In the genomic region with DNA sequence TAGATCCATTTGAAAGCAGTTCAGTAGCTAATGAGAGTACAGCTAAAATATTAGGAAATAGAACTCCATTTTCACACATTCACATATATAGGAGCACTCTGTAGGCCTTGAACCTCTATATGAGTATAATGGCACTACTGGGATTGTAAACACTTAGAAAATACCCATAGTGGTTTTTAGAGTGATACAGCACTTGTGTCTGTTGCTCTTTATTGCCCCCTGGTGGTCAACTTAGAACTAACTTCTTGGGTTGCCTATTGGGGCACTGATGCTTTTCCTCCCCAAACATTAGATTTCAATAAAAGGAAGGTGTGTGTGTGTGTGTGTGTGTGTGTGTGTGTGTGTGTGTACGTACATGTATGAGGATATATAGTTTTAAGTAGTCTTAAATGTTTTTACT, we compare ENCODE assay signal across 9 mouse cellular contexts.
A peak's percentile ranks its signal among the peaks of the same experiment; 100 is the strongest.
DNase-seq lines count a peak whose midpoint lies in the region; ATAC-seq lines count a peak whose summit lies in the region.
"Had no signal": no experiment of that assay in that cellular context is flagged by ENCODE, and none has a peak within 500 bp of the region (broad histone marks: within the 10 kb centered on the region; RNA-seq: fewer than 3 reads in every experiment).

No protein-coding gene starts in this region.

- no peaks in the 10 kb centered on the region for H3K4me1 ChIP-seq in limb, embryonic 11.5 days (ENCODE audit: control insufficient read depth, insufficient read depth, low read length)
- H3K4me1 ChIP-seq in limb, embryonic 10.5 days: no peaks in the 10 kb centered on the region
- no peaks in the 10 kb centered on the region for H3K4me1 ChIP-seq in midbrain, embryonic 13.5 days (replicated peaks)
- H3K4me1 ChIP-seq: embryonic facial prominence, embryonic 15.5 days had no signal

- WGBS in limb, embryonic 11.5 days: 30% methylated on average over 1 of the region's 1 CpGs
- 27% methylated on average over 1 of the region's 1 CpGs for WGBS in limb, embryonic 10.5 days
- WGBS in midbrain, embryonic 13.5 days: 41% methylated on average over 1 of the region's 1 CpGs

- no peak overlapping the region for H3K27ac ChIP-seq in limb, embryonic 11.5 days (replicated peaks; ENCODE audit: low read depth, low read length)
- H3K27ac ChIP-seq in limb, embryonic 10.5 days: no peak overlapping the region
- no peak overlapping the region for H3K27ac ChIP-seq in midbrain, embryonic 13.5 days
- H3K27ac ChIP-seq: embryonic facial prominence, embryonic 15.5 days had no signal

- no peaks in the 10 kb centered on the region for H3K36me3 ChIP-seq in limb, embryonic 11.5 days (ENCODE audit: control insufficient read depth, insufficient read depth, low read length)
- H3K36me3 ChIP-seq in limb, embryonic 10.5 days: no peaks in the 10 kb centered on the region
- no peaks in the 10 kb centered on the region for H3K36me3 ChIP-seq in midbrain, embryonic 13.5 days
- H3K36me3 ChIP-seq: embryonic facial prominence, embryonic 15.5 days had no signal

- intact Hi-C loops in heart, postnatal 14 days (cut with DNase I): loop anchor here (1.0 kb wide), 1 partner anchor 285 kb away; no protein-coding TSS in a partner anchor

- H3K9ac ChIP-seq in limb, embryonic 11.5 days (ENCODE audit: low read length): no peak overlapping the region
- no peak overlapping the region for H3K9ac ChIP-seq in midbrain, embryonic 13.5 days (replicated peaks)
- H3K9ac ChIP-seq: embryonic facial prominence, embryonic 15.5 days had no signal

- H3K9me3 ChIP-seq in limb, embryonic 11.5 days (ENCODE audit: control insufficient read depth, low read length): no peaks in the 10 kb centered on the region
- H3K9me3 ChIP-seq in limb, embryonic 10.5 days (replicated peaks): no peaks in the 10 kb centered on the region
- H3K9me3 ChIP-seq in midbrain, embryonic 13.5 days: no peaks in the 10 kb centered on the region
- H3K9me3 ChIP-seq: embryonic facial prominence, embryonic 15.5 days had no signal

- peak; percentile 51 for DNase-seq in limb, embryonic 11.5 days (ENCODE audit: low spot score)
- DNase-seq in limb, embryonic 10.5 days (ENCODE audit: low spot score): no peak
- DNase-seq in T-cell, adult 2 months (ENCODE audit: low spot score): peak; percentile 49
- peak; percentile 33 to 71 for DNase-seq in cerebellum, postnatal 36 days
- peak; percentile 58 to 82 for DNase-seq in heart, postnatal 14 days
- peak; percentile 64 to 67 for DNase-seq in layer of hippocampus, postnatal 10 days (ENCODE audit: low spot score in 2 of 2)
- peak; percentile 34 to 81 for DNase-seq in thymus, postnatal 10 days (ENCODE audit: low spot score in 2 of 2)

- no peaks in the 10 kb centered on the region for H3K27me3 ChIP-seq in limb, embryonic 11.5 days (ENCODE audit: control insufficient read depth, insufficient read depth, low read length)
- H3K27me3 ChIP-seq in limb, embryonic 10.5 days (ENCODE audit: low read depth, poor library complexity, severe bottlenecking): no peaks in the 10 kb centered on the region
- H3K27me3 ChIP-seq in midbrain, embryonic 13.5 days: no peaks in the 10 kb centered on the region
- H3K27me3 ChIP-seq: embryonic facial prominence, embryonic 15.5 days had no signal

- no peak for ATAC-seq in limb, embryonic 11.5 days (ENCODE audit: insufficient number of reproducible peaks, low FRiP score, low TSS enrichment, low read depth)
- ATAC-seq in midbrain, embryonic 13.5 days: peak; percentile 43; the same call in 1 of the 2 replicates

- no peak overlapping the region for H3K4me2 ChIP-seq in limb, embryonic 11.5 days (ENCODE audit: low read depth, severe bottlenecking)
- no peak overlapping the region for H3K4me2 ChIP-seq in midbrain, embryonic 13.5 days (replicated peaks)
- H3K4me2 ChIP-seq: embryonic facial prominence, embryonic 15.5 days had no signal

- no peak overlapping the region for H3K4me3 ChIP-seq in limb, embryonic 11.5 days (ENCODE audit: low read depth, low read length)
- no peak overlapping the region for H3K4me3 ChIP-seq in limb, embryonic 10.5 days
- no peak overlapping the region for H3K4me3 ChIP-seq in midbrain, embryonic 13.5 days (replicated peaks)
- H3K4me3 ChIP-seq: embryonic facial prominence, embryonic 15.5 days had no signal
